8 mouse cellular contexts compared by ENCODE assay signal in genomic region chr6:30617959-30618590, GRCm38 (mm10). TPM values are rescaled to one million over a fixed set of nuclear protein-coding genes. Genes with fewer than 3 reads are reported as not detected.
DNase-seq lines count a peak whose midpoint lies in the region; ATAC-seq and TF ChIP-seq lines count a peak whose summit lies in the region.

No protein-coding gene starts in this region.

- H3K9ac ChIP-seq in heart, embryonic 14.5 days (ENCODE audit: low read length), result no peak overlapping the region
- peak overlapping the region; percentile 60 for H3K9ac ChIP-seq in neural tube, embryonic 13.5 days

- TF ChIP-seq CTCF in left cerebral cortex, adult 2 months (IDR thresholded peaks at IDR 0.05), result peak; percentile 33

- 0 out of 2 replicates have a peak, but pooled peaks cover 3% of the 10 kb centered on the region for H3K27me3 ChIP-seq in heart, embryonic 14.5 days (ENCODE audit: control insufficient read depth, insufficient read depth, low read length)
- no peaks in the 10 kb centered on the region for H3K27me3 ChIP-seq in neural tube, embryonic 13.5 days

- no peak for DNase-seq in heart, adult 18-20 months
- peak; percentile 66 for DNase-seq in brain, embryonic 18.5 days (ENCODE audit: low read depth, low spot score)
- DNase-seq in frontal cortex, postnatal 14 days (ENCODE audit: low spot score in 2 of 2), result peak; percentile 45 to 71
- peak; percentile 54 to 67 for DNase-seq in left cerebral cortex, adult 2 months (ENCODE audit: extremely low spot score in 1 of 2, low spot score in 2 of 2)
- no peak for DNase-seq in yolk sac, embryonic 10.5 days (ENCODE audit: low spot score)
- DNase-seq in thymus, postnatal 0 days (ENCODE audit: low spot score), result no peak

- peak overlapping the region; percentile 49 for H3K4me2 ChIP-seq in heart, embryonic 14.5 days (ENCODE audit: low read length)
- H3K4me2 ChIP-seq in neural tube, embryonic 13.5 days, result peak overlapping the region; percentile 56

- H3K9me3 ChIP-seq in heart, embryonic 14.5 days (ENCODE audit: control insufficient read depth, low read length), result no peaks in the 10 kb centered on the region
- H3K9me3 ChIP-seq in neural tube, embryonic 13.5 days, result no peaks in the 10 kb centered on the region

- no peaks in the 10 kb centered on the region for H3K36me3 ChIP-seq in heart, embryonic 14.5 days (ENCODE audit: control insufficient read depth, insufficient read depth, low read length)
- H3K36me3 ChIP-seq in neural tube, embryonic 13.5 days, result no peaks in the 10 kb centered on the region

- 0 out of 4 replicates have a peak overlapping the region, but pooled peaks of 1 of the 2 experiments have one; percentile 4 for H3K4me3 ChIP-seq in heart, embryonic 14.5 days (ENCODE audit: control insufficient read depth in 1 of 2, insufficient read depth in 1 of 2, low read depth in 1 of 2, low read length in 2 of 2)
- H3K4me3 ChIP-seq in left cerebral cortex, adult 2 months, result peak overlapping the region; percentile 19; the same call in 1 of the 2 replicates
- H3K4me3 ChIP-seq in neural tube, embryonic 13.5 days, result peak overlapping the region; percentile 19

- WGBS in heart, embryonic 14.5 days, result 18% methylated on average over 18 of the region's 18 CpGs
- WGBS in neural tube, embryonic 13.5 days, result 4% methylated on average over 18 of the region's 18 CpGs

- H3K4me1 ChIP-seq in heart, embryonic 14.5 days (ENCODE audit: control insufficient read depth in 2 of 2, insufficient read depth in 2 of 2, low read length in 2 of 2), result peaks cover 40 to 67% of the 10 kb centered on the region in 2 experiments
- H3K4me1 ChIP-seq in neural tube, embryonic 13.5 days (replicated peaks), result peaks cover 52% of the 10 kb centered on the region

- peak overlapping the region in 1 of 2 experiments; percentile 52; a peak in 2 of 4 replicates for H3K27ac ChIP-seq in heart, embryonic 14.5 days (replicated peaks in 1 of 2; ENCODE audit: control insufficient read depth in 1 of 2, insufficient read depth in 1 of 2, low read depth in 2 of 2, low read length in 2 of 2)
- peak overlapping the region; percentile 63 for H3K27ac ChIP-seq in left cerebral cortex, adult 2 months
- H3K27ac ChIP-seq in neural tube, embryonic 13.5 days (replicated peaks), result peak overlapping the region; percentile 81

- intact Hi-C loops in left cerebral cortex, adult 2 months (cut with DNase I), result no loop called here

- no peak for ATAC-seq in heart, embryonic 14.5 days (ENCODE audit: insufficient number of reproducible peaks, insufficient read depth, low FRiP score, low read depth)
- peak; percentile 88 for ATAC-seq in neural tube, embryonic 13.5 days (ENCODE audit: low read depth)

RNA-seq across cellular contexts. Expression of gene Cpa5, which starts 7.3 kb away (rescaled TPM):
- polyA plus RNA-seq in heart, embryonic 14.5 days (2014; fragmentation: Nextera tagmentation; extraction: Ambion mirVana), result 0.74 TPM in 2 replicates
- not detected for total RNA-seq in heart, adult 18-20 months (2021)
- not detected for total RNA-seq in left cerebral cortex, adult 2 months (2021)
- polyA plus RNA-seq in neural tube, embryonic 13.5 days (2015; fragmentation: Nextera tagmentation; extraction: Ambion mirVana), result not detected in 2 replicates
- polyA plus RNA-seq in thymus, postnatal 0 days (2015; fragmentation: Nextera tagmentation; extraction: Ambion mirVana), result not detected in 2 replicates

RNA-seq across cellular contexts. Expression of gene Cpa1, which starts 20.9 kb away (rescaled TPM):
- 4.5 TPM in 2 replicates for polyA plus RNA-seq in heart, embryonic 14.5 days (2014; fragmentation: Nextera tagmentation; extraction: Ambion mirVana)
- total RNA-seq in heart, adult 18-20 months (2021), result not detected
- not detected for total RNA-seq in left cerebral cortex, adult 2 months (2021)
- polyA plus RNA-seq in neural tube, embryonic 13.5 days (2015; fragmentation: Nextera tagmentation; extraction: Ambion mirVana), result 0.25 and 0.52 TPM in 2 replicates
- polyA plus RNA-seq in thymus, postnatal 0 days (2015; fragmentation: Nextera tagmentation; extraction: Ambion mirVana), result 0.23 and 0.30 TPM in 2 replicates

RNA-seq across cellular contexts. Expression of gene Cpa4, which starts 49.9 kb away (rescaled TPM):
- polyA plus RNA-seq in heart, embryonic 14.5 days (2014; fragmentation: Nextera tagmentation; extraction: Ambion mirVana), result 2.5 TPM in 2 replicates
- total RNA-seq in heart, adult 18-20 months (2021), result not detected
- total RNA-seq in left cerebral cortex, adult 2 months (2021), result under 1 TPM in 1 of 2 experiments, not detected in 1; 0.16 TPM
- 0.59 and 0.87 TPM in 2 replicates for polyA plus RNA-seq in neural tube, embryonic 13.5 days (2015; fragmentation: Nextera tagmentation; extraction: Ambion mirVana)
- polyA plus RNA-seq in thymus, postnatal 0 days (2015; fragmentation: Nextera tagmentation; extraction: Ambion mirVana), result 0.09 TPM in 1 of 2 replicates, not detected in the other

Comparison
In these comparisons a context has a peak if more than half of its experiments do, and no peak if none do; other contexts are left out.
1. DNase-seq: peak in brain, embryonic 18.5 days (single experiment), frontal cortex, postnatal 14 days (2 of 2) and left cerebral cortex, adult 2 months (2 of 2); none in heart, adult 18-20 months (0 of 2), yolk sac, embryonic 10.5 days (single experiment) and thymus, postnatal 0 days (single experiment).